Mouse (Mus musculus) MEL (cell line): ENCODE results near the gene Arhgef38. TPM values are rescaled to one million over a fixed set of nuclear protein-coding genes. Genes with fewer than 3 reads are reported as not detected.

Experiments used
- DNase-seq: peaks from one replicate; pipeline ENCODE4 v3.0.0; 2011; ENCODE audit warnings: low read depth, low spot score
- H3K27ac ChIP-seq: 2 replicates; pipeline ENCODE4 v1.5.1; 2012; ENCODE audit warnings: low read depth, mild to moderate bottlenecking, control low read depth, low read length, moderate library complexity; ENCODE audit not compliant: control insufficient read depth
- H3K27me3 ChIP-seq, 2 experiments: fragments of 150-350 bp in 1 of 2; sonication (generic) in 1 of 2; 2 replicates each; pipeline ENCODE4 v1.6.1; 2012; ENCODE audit warnings: low read length in 2 of 2, mild to moderate bottlenecking in 2 of 2, improper control_type of control experiment in 1 of 2, moderate library complexity in 1 of 2; ENCODE audit not compliant: insufficient read depth in 2 of 2, control insufficient read depth in 1 of 2
- H3K36me3 ChIP-seq, 2 experiments: 2 replicates each; pipeline ENCODE4 v1.6.1; 2012 to 2014; ENCODE audit warnings: low read length in 2 of 2, improper control_type of control experiment in 1 of 2, inconsistent platforms in 1 of 2, mild to moderate bottlenecking in 1 of 2; ENCODE audit not compliant: insufficient read depth in 2 of 2, control insufficient read depth in 1 of 2
- H3K4me1 ChIP-seq, 2 experiments: fragments of 150-350 bp in 1 of 2; sonication (generic) in 1 of 2; 2 replicates each; pipeline ENCODE4 v1.6.1; 2012; ENCODE audit warnings: low read length in 2 of 2, improper control_type of control experiment in 1 of 2, mild to moderate bottlenecking in 1 of 2; ENCODE audit not compliant: insufficient read depth in 2 of 2, control insufficient read depth in 1 of 2
- H3K4me3 ChIP-seq, 2 experiments: fragments of 150-350 bp in 1 of 2; sonication (generic) in 1 of 2; 2 replicates each; pipeline ENCODE4 v1.5.1; 2012; ENCODE audit warnings: low read depth in 2 of 2, low read length in 2 of 2, mild to moderate bottlenecking in 2 of 2, moderate library complexity in 2 of 2, control low read depth in 1 of 2, improper control_type of control experiment in 1 of 2; ENCODE audit not compliant: control insufficient read depth in 1 of 2, insufficient read depth in 1 of 2
- H3K79me2 ChIP-seq: 2 replicates; pipeline ENCODE4 v1.6.1; 2012; ENCODE audit warnings: mild to moderate bottlenecking, low read length, moderate library complexity; ENCODE audit not compliant: control insufficient read depth, poor library complexity, insufficient read depth
- H3K9ac ChIP-seq: 2 replicates; pipeline ENCODE4 v1.6.1; 2012; ENCODE audit warnings: low read depth, mild to moderate bottlenecking, control low read depth, low read length, moderate library complexity; ENCODE audit not compliant: control insufficient read depth, poor library complexity, severe bottlenecking
- H3K9me3 ChIP-seq: fragments of 150-350 bp; sonication (generic); replicated peaks from 2 replicates; pipeline ENCODE4 v1.6.1; 2012; ENCODE audit warnings: mild to moderate bottlenecking, low read length, improper control_type of control experiment, moderate library complexity; ENCODE audit not compliant: insufficient read depth
- BHLHE40 ChIP-seq: IDR thresholded peaks from 2 replicates; pipeline ENCODE4 v1.6.1; 2012; ENCODE audit warnings: low read depth, mild to moderate bottlenecking, inconsistent platforms, low read length, improper control_type of control experiment, borderline replicate concordance
- CHD1 ChIP-seq: IDR thresholded peaks from 2 replicates; pipeline ENCODE4 v1.6.1; 2012; ENCODE audit warnings: low read depth, mild to moderate bottlenecking, inconsistent platforms, low read length, improper control_type of control experiment
- CHD2 ChIP-seq: IDR thresholded peaks from 2 replicates; pipeline ENCODE4 v1.6.1; 2011; ENCODE audit warnings: low read length, improper control_type of control experiment
- ELF1 ChIP-seq: IDR thresholded peaks from 2 replicates; pipeline ENCODE4 v1.6.1; 2014; ENCODE audit warnings: low read depth, mild to moderate bottlenecking, inconsistent platforms, low read length, improper control_type of control experiment, moderate library complexity
- EP300 ChIP-seq, 2 experiments: IDR thresholded peaks; 2 replicates each; pipeline ENCODE4 v1.6.1; 2011; ENCODE audit warnings: improper control_type of control experiment in 2 of 2, low read length in 2 of 2, low read depth in 1 of 2, mild to moderate bottlenecking in 1 of 2
- ETS1 ChIP-seq: IDR thresholded peaks from 2 replicates; pipeline ENCODE4 v1.6.1; 2012; ENCODE audit warnings: low read depth, mild to moderate bottlenecking, inconsistent platforms, low read length, improper control_type of control experiment, moderate library complexity
- GABPA ChIP-seq: IDR thresholded peaks from 2 replicates; pipeline ENCODE4 v1.6.1; 2012; ENCODE audit warnings: low read depth, mild to moderate bottlenecking, inconsistent platforms, low read length, improper control_type of control experiment, moderate library complexity
- GATA1 ChIP-seq: IDR thresholded peaks from 2 replicates; pipeline ENCODE4 v1.6.1; 2011; ENCODE audit warnings: low read depth, low read length, improper control_type of control experiment
- HCFC1 ChIP-seq: IDR thresholded peaks from 2 replicates; pipeline ENCODE4 v1.6.1; 2012; ENCODE audit warnings: low read depth, mild to moderate bottlenecking, inconsistent platforms, low read length, improper control_type of control experiment, moderate library complexity
- JUND ChIP-seq: IDR thresholded peaks from 2 replicates; pipeline ENCODE4 v1.6.1; 2011; ENCODE audit warnings: low read depth, mild to moderate bottlenecking, improper control_type of control experiment, low read length
- MAFK ChIP-seq: IDR thresholded peaks from 2 replicates; pipeline ENCODE4 v1.6.1; 2011; ENCODE audit warnings: low read depth, mild to moderate bottlenecking, low read length, improper control_type of control experiment, borderline replicate concordance
- MEF2A ChIP-seq: IDR thresholded peaks from 2 replicates; pipeline ENCODE4 v1.6.1; 2014; ENCODE audit warnings: low read depth, mild to moderate bottlenecking, inconsistent platforms, low read length, improper control_type of control experiment; ENCODE audit not compliant: poor library complexity, insufficient replicate concordance, severe bottlenecking; ENCODE audit errors: extremely low read depth
- MXI1 ChIP-seq: IDR thresholded peaks from 2 replicates; pipeline ENCODE4 v1.6.1; 2011; ENCODE audit warnings: mild to moderate bottlenecking, low read depth, low read length, improper control_type of control experiment
- MYB ChIP-seq: IDR thresholded peaks from 2 replicates; pipeline ENCODE4 v1.6.1; 2011; ENCODE audit warnings: mild to moderate bottlenecking, low read depth, low read length, improper control_type of control experiment
- MYC ChIP-seq: IDR thresholded peaks from 2 replicates; pipeline ENCODE4 v1.6.1; 2011; ENCODE audit warnings: low read depth, mild to moderate bottlenecking, low read length, improper control_type of control experiment, moderate library complexity
- POLR2AphosphoS2 ChIP-seq: IDR thresholded peaks from 2 replicates; pipeline ENCODE4 v1.6.1; 2011; ENCODE audit warnings: low read length, improper control_type of control experiment
- POLR2AphosphoS5 ChIP-seq: IDR thresholded peaks from 2 replicates; pipeline ENCODE4 v1.6.1; 2012; ENCODE audit warnings: low read depth, borderline replicate concordance, mild to moderate bottlenecking, inconsistent platforms, low read length, moderate library complexity, mixed read lengths
- SMC3 ChIP-seq: IDR thresholded peaks from 2 replicates; pipeline ENCODE4 v1.6.1; 2011; ENCODE audit warnings: low read depth, low read length, improper control_type of control experiment
- TAL1 ChIP-seq: IDR thresholded peaks from 2 replicates; pipeline ENCODE4 v1.6.1; 2012; ENCODE audit warnings: mild to moderate bottlenecking, inconsistent platforms, low read length, moderate library complexity, mixed read lengths
- TBP ChIP-seq: IDR thresholded peaks from 2 replicates; pipeline ENCODE4 v1.8.0; 2011; ENCODE audit warnings: low read depth, low read length, improper control_type of control experiment
- USF1 ChIP-seq: IDR thresholded peaks from 2 replicates; pipeline ENCODE4 v1.6.1; 2014; ENCODE audit warnings: low read depth, mild to moderate bottlenecking, inconsistent platforms, low read length, improper control_type of control experiment, moderate library complexity
- USF2 ChIP-seq, 2 experiments: IDR thresholded peaks; 2 replicates each; pipeline ENCODE4 v1.6.1; 2011 to 2012; ENCODE audit warnings: improper control_type of control experiment in 2 of 2, low read length in 2 of 2, borderline replicate concordance in 1 of 2, inconsistent platforms in 1 of 2, low read depth in 1 of 2, mild to moderate bottlenecking in 1 of 2; ENCODE audit not compliant: insufficient read depth in 1 of 2
- ZC3H11A ChIP-seq: IDR thresholded peaks from 2 replicates; pipeline ENCODE4 v1.6.1; 2012; ENCODE audit warnings: low read depth, mild to moderate bottlenecking, inconsistent platforms, low read length, improper control_type of control experiment
- ZKSCAN1 ChIP-seq: IDR thresholded peaks from 2 replicates; pipeline ENCODE4 v1.6.1; 2012; ENCODE audit warnings: low read depth, mild to moderate bottlenecking, inconsistent platforms, low read length, improper control_type of control experiment, moderate library complexity
- ZMIZ1 ChIP-seq: IDR thresholded peaks from 2 replicates; pipeline ENCODE4 v1.6.1; 2012; ENCODE audit warnings: low read depth, mild to moderate bottlenecking, inconsistent platforms, low read length, improper control_type of control experiment, moderate library complexity
- polyA plus RNA-seq, 2 experiments: library from polyadenylated mRNA; stranded (reverse) in 1 of 2; unstranded in 1 of 2; fragments of >175 nt in 1 of 2; fragments of >200 nt in 1 of 2; gene quantifications; 2 replicates each; pipeline versions ENCODE4 v1.2.1 to v1.2.4; 2012; ENCODE audit warnings: low replicate concordance in 2 of 2, low read depth in 1 of 2; ENCODE audit not compliant: insufficient read length in 2 of 2, insufficient read depth in 1 of 2, missing spikeins in 1 of 2
- total RNA-seq: library from RNA; depleted of rRNA; stranded (reverse); fragments of 300-350 nt; gene quantifications from 2 replicates; pipeline ENCODE4 v1.2.3, GENCODE M21; 2012

Gene Arhgef38
- total and polyA plus RNA-seq, 3 experiments = not detected

- H3K9me3 ChIP-seq = no peaks in the 10 kb centered on the region
- no peaks in the 10 kb centered on the region for H3K79me2 ChIP-seq
- H3K27me3 ChIP-seq = peaks cover 0 to 7% of the 10 kb centered on the region in 2 experiments
- no peaks in the 10 kb centered on the region; a peak in 1 of 4 replicates for H3K4me1 ChIP-seq
- H3K27ac ChIP-seq = no peak overlapping the region
- no peak overlapping the region for H3K9ac ChIP-seq
- TF ChIP-seq USF2 (IDR thresholded peaks at IDR 0.05; ENCODE audit: borderline replicate concordance in 1 of 2, insufficient read depth in 1 of 2, low read depth in 1 of 2, low read length in 2 of 2) (no peak), TBP (no peak), TAL1 (no peak), BHLHE40 (no peak), CHD1 (no peak), MXI1 (no peak), EP300 (IDR thresholded peaks at IDR 0.05; ENCODE audit: low read depth in 1 of 2, low read length in 2 of 2) (no peak), POLR2AphosphoS5 (no peak), SMC3 (no peak), ZMIZ1 (no peak), ELF1 (no peak), POLR2AphosphoS2 (no peak), CHD2 (no peak), MYB (no peak), USF1 (no peak), GABPA (no peak), ZKSCAN1 (no peak), GATA1 (no peak), JUND (no peak)
- no peak for DNase-seq
- H3K4me3 ChIP-seq = no peak overlapping the region
- no peaks in the 10 kb centered on the region for H3K36me3 ChIP-seq
Observed at GRCm38 (mm10) chr3:133163913-133164406, 70.8 kb downstream of the Arhgef38 start.

DNA sequence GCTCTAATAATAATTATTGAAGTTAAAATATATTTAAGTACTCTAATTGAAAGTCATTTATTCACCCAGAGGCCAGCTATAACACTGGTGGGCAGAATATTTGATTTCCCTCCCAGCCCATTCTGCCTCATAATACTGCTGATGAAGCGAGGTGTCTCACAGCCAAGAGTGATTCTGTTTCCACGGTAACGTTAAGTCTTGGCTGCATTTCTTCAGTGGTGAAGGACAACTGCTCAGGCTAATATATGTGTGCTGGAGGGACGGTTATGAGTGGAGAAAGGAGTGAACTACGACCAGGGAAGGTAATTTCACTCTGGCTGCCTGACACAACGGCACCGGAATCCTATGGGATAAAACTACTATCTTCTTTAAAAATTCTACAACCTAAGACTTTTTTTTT lies 71.6 kb downstream of the Arhgef38 start:
- no peak overlapping the region for H3K4me3 ChIP-seq
- DNase-seq = no peak
- TF ChIP-seq ETS1 (no peak), HCFC1 (no peak), MYC (no peak), MAFK (no peak), MEF2A (no peak), ZC3H11A (no peak)

More for the DNA sequence above, 71.6 kb downstream of the Arhgef38 start:
- Histone ChIP-seq H3K9ac (no peak overlapping the region), H3K27ac (no peak overlapping the region), H3K4me1 (no peaks in the 10 kb centered on the region; a peak in 1 of 4 replicates), H3K36me3 (no peaks in the 10 kb centered on the region), H3K79me2 (no peaks in the 10 kb centered on the region), H3K9me3 (no peaks in the 10 kb centered on the region), H3K27me3 (peaks cover 0 to 7% of the 10 kb centered on the region in 2 experiments)
